Mouse (Mus musculus) regulatory T cell (primary cell): Measurements from ENCODE around the gene Ramp1.

Experiments used
- in situ Hi-C: fragments of 300-600 bp; cut with MboI, MseI; formaldehyde crosslinking; loops from one replicate; pipeline ENCODE4 v1.15.1; 2025; ENCODE audit warnings: high pct_unique_total_duplicates

The Ramp1 gene

DNA sequence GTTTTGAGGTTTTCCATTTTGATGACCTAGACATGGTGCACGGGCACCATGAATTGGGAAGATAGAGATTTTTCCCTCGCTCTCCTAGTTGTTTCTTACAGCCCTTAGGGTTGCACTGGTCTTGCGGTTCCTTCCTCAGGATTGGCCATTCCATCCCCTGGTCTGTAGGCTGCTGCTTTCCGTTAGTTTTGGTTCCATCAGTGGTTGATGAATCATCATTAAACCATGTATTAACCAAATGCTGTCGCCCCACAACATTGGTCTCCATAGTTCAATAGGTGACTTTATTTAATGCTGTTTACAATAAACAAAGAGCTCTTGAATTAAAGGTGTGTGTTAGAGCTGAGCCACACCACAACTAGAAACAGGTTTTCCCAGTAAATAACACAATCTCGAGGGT is 58.1 kb downstream of the Ramp1 start:
- in situ Hi-C loops = no loop called here

DNA sequence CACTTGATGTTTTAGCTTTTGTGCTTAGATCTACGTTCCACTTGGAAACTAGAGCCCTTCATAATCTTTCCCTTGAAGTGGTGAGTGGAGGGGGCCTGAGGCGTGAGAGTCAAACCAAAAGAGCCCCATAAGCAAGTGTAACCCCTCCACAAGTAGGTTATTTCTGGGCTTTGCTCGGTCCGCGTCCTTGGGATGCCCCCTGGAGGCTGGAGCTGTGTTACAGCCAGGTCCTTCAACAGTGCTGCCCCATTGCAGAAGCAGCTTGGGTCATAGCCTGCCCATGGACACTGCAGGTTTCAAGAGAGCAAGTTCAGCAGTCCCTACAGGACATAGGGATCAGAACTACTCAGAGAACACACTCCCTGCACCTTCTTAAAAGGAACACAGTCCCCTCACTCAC is 59.5 kb downstream of the Ramp1 start:
- in situ Hi-C loops = no loop called here

DNA sequence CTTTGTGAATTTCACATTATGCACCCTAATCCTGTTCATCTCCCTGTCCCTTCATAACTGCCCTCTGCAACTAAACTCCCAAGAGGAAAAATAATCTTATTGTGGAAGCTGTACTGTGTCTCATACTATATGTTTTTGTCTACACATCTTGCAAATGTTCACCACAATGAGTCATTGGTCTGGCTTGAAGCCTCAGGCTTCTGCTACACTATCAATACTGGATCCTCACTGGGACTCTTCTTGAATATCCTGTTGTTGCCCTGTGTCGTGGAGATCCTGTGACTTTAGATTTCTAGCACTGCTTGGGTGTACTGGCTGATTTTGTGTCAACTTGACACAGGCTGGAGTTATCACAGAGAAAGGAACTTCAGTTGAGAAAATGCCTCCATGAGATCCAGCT is 60.2 kb downstream of the Ramp1 start:
- in situ Hi-C loops = loop anchor here (5.0 kb wide), 1 partner anchor 57 kb away; no protein-coding TSS in a partner anchor

DNA sequence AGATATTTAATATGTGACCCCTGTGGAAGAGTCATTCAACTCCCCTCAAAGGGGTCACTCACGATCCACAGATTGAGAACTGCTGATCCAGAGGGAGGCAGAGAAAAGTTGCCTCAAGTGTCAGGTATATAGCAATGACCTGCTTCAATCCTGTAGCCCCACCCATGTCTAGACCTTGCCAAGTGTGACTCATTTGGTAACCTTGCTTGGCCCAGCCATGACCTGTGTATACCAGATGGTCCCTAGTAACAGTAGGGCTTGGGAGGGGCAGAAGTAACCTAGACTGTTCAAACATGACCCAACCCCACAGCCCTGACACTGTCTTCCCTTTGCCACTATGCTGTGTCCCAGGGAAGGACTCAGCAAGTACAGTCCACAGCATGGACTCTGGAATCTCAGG is 61.1 kb downstream of the Ramp1 start:
- in situ Hi-C loops = loop anchor here (5.0 kb wide), 1 partner anchor 58 kb away; no protein-coding TSS in a partner anchor

DNA sequence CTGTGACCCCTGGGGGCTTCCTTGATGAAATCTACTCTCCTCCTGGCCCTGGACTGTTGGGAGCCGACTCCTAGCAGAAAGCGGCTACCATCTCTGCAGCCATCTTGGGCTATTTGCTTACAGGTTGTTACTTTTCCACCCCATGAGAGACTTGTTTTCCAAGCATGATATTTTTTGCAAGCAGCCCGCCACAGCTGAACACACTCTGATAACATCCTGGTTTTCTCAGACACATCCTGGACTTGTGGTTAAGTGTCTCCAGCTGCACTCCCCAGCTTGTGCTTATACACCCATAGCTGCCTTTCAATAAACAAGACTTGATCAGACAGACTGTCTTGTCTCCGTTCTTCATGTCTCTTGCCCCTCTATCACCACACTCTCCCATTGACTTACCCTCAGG is 61.6 kb downstream of the Ramp1 start:
- in situ Hi-C loops = loop anchor here (5.0 kb wide), 1 partner anchor 59 kb away; no protein-coding TSS in a partner anchor

DNA sequence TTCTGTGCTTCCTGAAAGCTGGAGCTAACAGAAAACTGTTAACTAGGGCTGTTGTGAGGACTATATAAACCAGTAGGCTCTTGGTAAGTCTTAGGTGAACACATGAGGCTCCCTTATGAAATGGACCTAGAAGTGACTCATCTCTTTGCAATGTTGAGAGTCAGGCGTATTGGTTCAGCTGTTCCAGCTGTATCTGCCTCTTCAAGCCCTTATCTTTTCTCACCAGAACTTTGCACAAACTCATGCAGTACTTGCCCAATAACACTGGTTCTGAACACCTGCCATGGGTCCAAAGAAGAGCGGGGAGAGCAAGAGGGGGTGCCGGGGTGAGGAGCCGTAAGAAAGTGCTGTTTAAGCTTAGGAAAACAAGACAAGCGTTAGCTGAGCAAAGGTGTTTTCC is 68.6 kb downstream of the Ramp1 start:
- in situ Hi-C loops = no loop called here

DNA sequence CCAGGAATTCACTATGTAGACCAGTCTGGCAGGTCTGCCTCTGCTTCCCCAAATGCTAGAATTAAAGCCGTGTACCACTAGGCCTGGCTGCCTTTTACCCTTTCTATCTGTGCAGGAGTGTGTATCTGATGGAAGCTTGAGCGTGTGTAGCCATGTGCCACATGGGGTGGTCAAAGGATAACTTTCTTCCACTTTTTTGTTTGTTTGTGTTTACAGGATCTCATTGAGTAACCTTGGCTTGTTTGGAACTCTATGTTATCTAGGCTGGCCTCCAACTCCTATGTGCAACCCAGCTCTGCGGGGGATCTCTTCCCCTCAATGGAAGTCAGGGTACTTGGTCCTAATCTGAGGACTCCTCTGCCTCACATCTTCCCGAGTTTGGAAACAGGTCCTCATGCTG is 69.3 kb downstream of the Ramp1 start:
- in situ Hi-C loops = no loop called here

DNA sequence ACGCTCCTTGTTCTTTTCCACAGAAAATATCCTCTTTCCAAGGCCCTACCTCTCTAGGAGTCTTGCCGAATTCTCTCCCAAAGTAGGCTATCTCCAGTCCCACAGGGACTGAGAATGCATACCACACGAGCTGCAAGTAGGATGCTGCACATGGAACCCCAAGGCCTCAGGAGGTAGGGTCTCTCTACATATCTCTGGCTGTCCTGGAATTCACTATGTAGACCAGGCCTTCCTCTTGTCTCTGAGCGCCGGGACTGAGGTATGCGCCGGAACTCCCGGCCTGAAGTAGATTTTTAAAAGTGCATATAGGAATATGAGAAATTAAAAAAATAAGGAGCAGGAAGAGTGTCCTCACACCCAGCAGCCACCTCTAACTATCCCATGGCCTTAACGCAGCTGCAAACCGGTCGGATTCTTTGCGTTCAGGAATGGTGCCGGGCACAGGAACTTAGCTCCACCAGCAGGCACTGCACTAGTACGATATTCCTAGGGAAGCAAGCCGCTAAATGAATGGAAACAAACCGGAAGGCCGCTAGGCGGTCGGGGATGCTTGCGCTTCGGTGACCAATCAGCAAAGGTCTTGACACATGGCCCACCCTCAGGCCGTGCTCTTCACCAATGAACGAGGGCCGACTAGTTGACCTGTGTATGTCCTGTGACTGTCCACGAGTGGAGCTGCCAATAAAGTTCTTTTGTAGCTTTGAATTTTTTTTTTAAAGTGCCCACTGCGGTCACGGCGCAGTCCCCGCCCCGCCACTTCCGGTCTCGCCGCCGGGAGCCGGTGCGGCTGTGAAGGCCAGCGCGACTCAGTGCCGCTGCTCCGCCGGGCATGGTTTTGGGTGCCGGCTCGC is 70.2 kb downstream of the Ramp1 start, which contains the start of gene Ube2f:
Ube2f (plus strand) TSS at position 741 of the 851 bp plus-strand sequence.
- in situ Hi-C loops = no loop called here

DNA sequence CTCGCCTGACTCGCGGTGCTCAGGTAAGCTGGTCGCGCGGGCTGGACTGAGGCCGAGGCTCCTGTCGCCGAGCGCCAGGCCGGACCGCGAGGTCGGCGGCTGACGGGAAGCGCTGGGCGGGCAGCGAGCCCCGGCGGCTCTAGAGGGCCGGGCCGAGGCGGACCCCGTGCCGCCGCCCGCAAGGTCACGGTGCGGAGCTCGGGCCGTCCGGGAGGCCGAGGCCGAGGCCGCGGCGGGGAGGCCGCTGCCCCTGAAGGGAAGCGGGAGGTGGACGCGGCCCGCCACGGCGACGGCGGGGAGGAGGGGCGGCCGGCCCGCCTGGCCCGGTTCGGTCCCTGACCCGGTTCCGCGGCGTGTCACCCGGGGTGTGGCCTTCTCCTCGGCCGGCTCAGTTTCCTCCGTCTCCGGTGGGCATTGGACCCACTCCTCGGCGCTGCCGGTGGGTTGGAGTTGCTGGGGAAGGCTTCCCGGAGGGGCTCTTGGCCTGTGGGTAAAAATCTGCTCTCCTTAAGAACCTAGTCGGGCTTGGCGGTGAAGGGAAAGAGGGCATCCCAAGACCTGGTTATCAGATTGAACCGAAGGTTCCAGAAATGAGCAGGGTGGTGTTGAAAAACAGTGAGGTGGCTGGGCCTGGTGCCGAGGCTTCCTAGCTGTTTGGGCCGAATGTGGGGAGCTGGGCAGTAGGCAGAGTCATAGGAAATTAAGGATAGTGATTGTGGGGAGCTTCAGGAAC is 71.0 kb downstream of the Ramp1 start:
- in situ Hi-C loops = no loop called here

DNA sequence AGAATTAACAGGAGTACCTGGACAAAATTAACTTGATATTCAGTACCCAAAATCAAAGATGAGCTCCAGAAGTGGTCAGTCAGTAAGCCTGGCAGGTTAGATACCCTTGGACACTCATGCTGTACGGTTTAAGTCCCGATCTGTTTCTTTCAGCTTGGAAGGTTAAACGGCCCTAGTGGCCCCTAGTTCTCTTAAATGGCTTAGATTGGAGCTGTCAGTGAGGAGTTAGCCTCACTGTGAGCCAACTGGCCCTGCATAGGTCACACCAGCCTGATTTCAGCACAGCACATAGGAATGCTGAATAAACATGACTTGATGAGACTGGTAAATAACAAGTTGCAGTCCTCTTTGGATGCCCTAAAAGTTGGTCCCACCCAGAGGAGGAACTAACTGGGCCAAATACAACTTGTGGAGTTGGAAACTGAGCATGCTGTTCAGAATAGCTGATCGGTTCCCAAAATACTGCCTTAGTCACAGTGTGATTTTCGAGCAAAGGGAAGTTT is 71.6 kb downstream of the Ramp1 start:
- in situ Hi-C loops = no loop called here

DNA sequence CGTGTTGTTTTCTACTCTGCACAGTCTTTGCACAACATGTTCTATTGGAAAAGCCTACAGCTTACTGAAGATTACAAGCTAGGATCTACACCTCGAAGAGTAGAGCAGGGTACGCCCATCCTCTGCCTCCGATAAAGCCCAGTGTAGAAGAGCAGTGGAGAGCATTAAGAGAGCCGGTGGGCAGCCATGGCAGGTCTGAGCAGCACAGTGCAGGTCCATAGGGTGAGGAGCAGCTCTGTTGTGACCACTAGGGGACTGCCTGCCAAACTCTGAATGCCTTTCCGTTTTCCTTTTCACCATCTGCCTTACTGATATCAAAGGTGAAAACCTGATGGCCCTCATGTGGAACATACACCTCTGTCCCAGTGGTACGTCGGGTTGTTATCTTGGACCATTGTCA is 72.3 kb downstream of the Ramp1 start:
- in situ Hi-C loops = no loop called here

DNA sequence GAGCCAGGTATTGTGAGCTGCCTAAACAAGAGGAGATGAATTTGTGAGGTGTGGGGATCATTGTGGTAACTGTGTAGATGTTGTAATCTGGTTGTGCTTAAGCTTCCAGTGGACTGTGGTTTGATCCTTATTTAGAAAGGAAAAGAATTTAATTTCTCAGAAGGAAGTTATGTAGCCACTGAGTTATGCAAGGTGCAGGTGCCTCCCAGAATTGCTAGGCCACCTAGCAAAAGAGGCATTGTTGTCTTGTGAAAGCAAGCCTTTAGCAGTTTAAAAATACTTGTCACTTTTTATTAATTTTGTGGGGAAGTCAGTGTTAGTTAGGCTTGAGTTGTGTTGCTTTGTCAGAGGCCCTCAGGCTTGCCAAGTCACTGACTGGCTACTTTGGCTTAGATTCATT is 78.3 kb downstream of the Ramp1 start:
- in situ Hi-C loops = no loop called here

DNA sequence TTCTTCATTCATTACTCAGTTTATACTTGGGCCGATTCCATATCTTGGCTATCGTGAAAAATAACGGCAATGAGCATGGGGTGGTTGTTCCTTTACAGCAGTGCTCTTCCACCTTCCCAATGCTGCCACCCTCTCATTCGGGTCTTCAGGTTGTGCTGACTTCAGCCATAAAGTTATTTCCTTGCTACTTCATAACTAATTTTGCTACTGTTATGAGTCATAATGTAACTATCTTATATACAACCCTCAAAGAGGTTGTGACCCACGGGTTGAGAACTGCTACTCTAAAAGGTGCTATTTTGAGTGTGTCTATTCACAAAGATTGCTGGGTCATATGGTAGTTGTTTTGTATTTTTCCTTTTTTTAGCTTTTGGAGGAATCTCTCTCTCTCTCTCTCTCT is 80.2 kb downstream of the Ramp1 start:
- in situ Hi-C loops = no loop called here

DNA sequence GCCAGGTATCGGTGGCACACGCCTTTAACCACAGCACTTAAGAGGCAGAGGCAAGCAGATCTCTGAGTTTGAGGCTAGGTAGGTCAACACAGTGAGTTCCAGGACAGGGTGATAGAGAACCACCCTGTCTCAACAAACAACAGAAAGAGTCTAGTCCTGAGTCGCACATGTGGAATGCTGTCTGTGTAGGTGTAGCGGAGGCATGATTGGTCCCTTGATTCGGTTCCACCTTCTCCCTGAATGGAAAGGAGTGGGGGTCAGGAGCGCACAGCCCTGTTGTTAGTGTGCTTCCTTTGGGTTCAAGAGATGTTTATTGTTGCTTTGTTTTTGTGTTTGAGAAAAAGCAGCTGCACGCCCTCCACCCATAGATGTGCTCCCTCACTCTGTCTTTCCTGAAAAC is 82.9 kb downstream of the Ramp1 start:
- in situ Hi-C loops = no loop called here

DNA sequence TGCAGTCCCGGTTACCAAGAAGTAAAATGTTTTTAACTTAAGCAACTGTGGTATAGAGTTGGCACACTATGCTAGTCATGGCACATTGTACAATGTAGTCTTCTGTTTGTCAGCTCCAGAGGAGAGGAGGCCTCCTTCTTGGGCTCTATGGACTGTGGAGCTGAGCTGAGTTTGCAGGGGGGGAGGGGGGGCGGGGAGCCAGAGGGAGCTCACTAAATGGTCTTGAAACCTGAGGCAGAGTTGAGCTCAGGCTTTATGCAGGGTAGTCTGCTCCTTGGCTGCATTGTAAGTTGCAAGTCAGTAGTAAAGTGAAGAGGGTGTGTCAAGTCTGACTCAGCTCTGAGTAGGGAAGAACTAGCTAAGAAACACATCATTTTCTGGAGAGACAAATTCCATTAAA is 92.6 kb downstream of the Ramp1 start:
- in situ Hi-C loops = no loop called here
